Mouse (Mus musculus): ENCODE measurements around the gene Vsig8. TPM values are rescaled to one million over a fixed set of nuclear protein-coding genes. Genes with fewer than 3 reads are reported as not detected.

The Vsig8 gene
- polyA plus RNA-seq, 1 experiment from 2014 or later: 1.6 TPM

DNA sequence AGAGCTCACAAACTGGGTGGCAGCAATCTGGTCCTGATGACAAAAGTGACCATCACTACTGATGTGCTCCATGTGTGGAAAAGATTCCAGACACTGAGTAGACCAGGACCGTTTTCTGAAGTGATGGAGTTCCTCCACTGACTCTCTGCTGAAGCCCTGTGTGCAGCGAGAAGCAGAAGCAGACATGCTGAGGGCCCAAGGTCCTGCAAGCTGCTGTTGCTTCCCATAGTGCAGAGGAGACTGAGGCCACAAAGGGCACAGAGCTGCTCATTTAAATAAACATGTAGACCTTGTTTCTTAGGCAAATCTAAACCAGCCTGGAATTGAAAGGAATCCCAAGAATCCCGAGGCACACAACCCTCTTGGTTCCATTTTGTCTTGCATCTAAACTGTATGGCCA is 37.6 kb downstream of the Vsig8 start:
- Histone ChIP-seq H3K4me3 (replicated peaks; ENCODE audit: low read length) (no peak overlapping the region), H3K4me1 (ENCODE audit: control insufficient read depth, insufficient read depth, low read length) (no peaks in the 10 kb centered on the region), H3K9me3 (replicated peaks; ENCODE audit: control insufficient read depth, low read length) (no peaks in the 10 kb centered on the region), H3K36me3 (ENCODE audit: control insufficient read depth, insufficient read depth, low read length) (no peaks in the 10 kb centered on the region), H3K9ac (ENCODE audit: low read length) (no peak overlapping the region), H3K4me2 (ENCODE audit: low read depth, low read length) (no peak overlapping the region), H3K27me3 (ENCODE audit: control insufficient read depth, insufficient read depth, low read length) (no peaks in the 10 kb centered on the region), H3K27ac (ENCODE audit: low read length) (no peak overlapping the region)
- 67% methylated on average over 3 of the region's 3 CpGs for WGBS
- no peak for ATAC-seq (ENCODE audit: insufficient read depth, low FRiP score)

DNA sequence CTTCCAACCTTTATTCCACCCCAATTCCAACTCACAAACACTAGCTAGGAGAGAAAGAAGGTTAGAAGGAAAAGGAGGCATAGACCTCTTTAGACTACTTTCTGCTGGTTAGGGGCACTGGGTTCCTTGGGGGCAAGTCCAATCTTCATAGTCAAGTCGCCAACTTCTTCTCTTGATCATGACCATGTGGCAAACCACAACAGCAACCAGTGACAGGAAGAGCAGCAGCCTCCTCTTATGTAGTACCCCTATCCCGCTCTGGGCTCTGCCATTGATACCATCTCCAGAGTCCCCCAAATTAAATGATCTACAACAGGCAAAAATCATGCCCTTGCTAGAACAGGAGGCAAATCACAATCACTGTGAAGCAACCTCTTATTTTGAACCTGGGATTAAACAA is 38.2 kb downstream of the Vsig8 start:
- WGBS: 80% methylated on average over 2 of the region's 2 CpGs
- Histone ChIP-seq H3K9me3 (replicated peaks; ENCODE audit: control insufficient read depth, low read length) (no peaks in the 10 kb centered on the region), H3K9ac (ENCODE audit: low read length) (no peak overlapping the region), H3K27me3 (ENCODE audit: control insufficient read depth, insufficient read depth, low read length) (no peaks in the 10 kb centered on the region), H3K27ac (ENCODE audit: low read length) (no peak overlapping the region), H3K4me1 (ENCODE audit: control insufficient read depth, insufficient read depth, low read length) (no peaks in the 10 kb centered on the region), H3K4me2 (ENCODE audit: low read depth, low read length) (no peak overlapping the region), H3K4me3 (replicated peaks; ENCODE audit: low read length) (no peak overlapping the region), H3K36me3 (ENCODE audit: control insufficient read depth, insufficient read depth, low read length) (no peaks in the 10 kb centered on the region)
- ATAC-seq (ENCODE audit: insufficient read depth, low FRiP score): no peak

DNA sequence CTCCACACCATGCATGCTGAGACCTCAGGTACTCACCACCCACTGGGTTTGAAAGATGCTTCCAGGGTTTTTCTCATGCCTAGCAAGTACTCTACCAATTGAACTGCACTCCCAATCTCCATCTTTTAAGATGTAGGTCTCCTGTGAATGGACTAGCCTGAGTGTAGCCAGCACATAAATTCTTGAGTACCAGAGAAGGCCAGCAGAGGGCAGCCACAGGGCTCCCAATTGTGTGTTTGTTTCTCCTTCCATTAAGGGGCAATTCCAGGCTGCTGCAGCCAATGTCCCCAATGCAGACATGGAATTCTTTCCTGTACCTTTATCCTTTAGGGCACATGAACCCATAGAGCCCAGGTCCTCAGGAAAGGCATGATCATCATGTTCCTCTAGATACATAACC is 38.8 kb downstream of the Vsig8 start:
- no peak overlapping the region for H3K4me2 ChIP-seq (ENCODE audit: low read depth, low read length)
- H3K36me3 ChIP-seq (ENCODE audit: control insufficient read depth, insufficient read depth, low read length): no peaks in the 10 kb centered on the region
- H3K9ac ChIP-seq (ENCODE audit: low read length): no peak overlapping the region

DNA sequence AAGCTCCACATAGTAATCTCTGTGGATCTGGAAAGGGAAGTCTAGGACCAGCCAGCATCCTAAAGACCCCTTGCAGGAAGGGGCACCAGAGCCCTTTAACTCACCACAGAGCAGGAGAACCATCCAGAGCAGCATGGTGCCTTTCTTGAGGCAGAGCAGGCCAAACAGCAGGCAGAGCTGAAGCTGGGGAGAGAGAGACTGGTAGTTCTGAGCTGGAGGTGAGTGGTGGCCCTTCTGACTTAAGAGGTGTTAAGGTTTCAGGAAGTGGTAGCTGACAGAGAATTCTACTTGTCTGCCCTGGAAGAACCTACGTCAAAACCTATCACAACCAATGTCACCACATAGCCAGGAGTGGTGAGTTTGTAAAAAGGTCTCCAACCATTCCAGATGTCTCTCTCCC is 46.6 kb downstream of the Vsig8 start, which contains the start of gene Fcrl6:
TSS of gene Fcrl6 (minus strand) at position 226 of the 400 bp plus-strand sequence.
- Histone ChIP-seq H3K4me1 (ENCODE audit: control insufficient read depth, insufficient read depth, low read length) (no peaks in the 10 kb centered on the region), H3K27me3 (ENCODE audit: control insufficient read depth, insufficient read depth, low read length) (no peaks in the 10 kb centered on the region), H3K4me3 (replicated peaks; ENCODE audit: low read length) (no peak within 1 kb of the TSS), H3K36me3 (ENCODE audit: control insufficient read depth, insufficient read depth, low read length) (no peaks in the 10 kb centered on the region), H3K27ac (ENCODE audit: low read length) (no peak within 1 kb of the TSS), H3K9ac (ENCODE audit: low read length) (no peak within 1 kb of the TSS), H3K9me3 (replicated peaks; ENCODE audit: control insufficient read depth, low read length) (no peaks in the 10 kb centered on the region), H3K4me2 (ENCODE audit: low read depth, low read length) (no peak within 1 kb of the TSS)
- ATAC-seq (ENCODE audit: insufficient read depth, low FRiP score): no peak
- WGBS: 65% methylated on average over 1 of the region's 1 CpGs

More for the DNA sequence above, 38.8 kb downstream of the Vsig8 start:
- Histone ChIP-seq H3K9me3 (replicated peaks; ENCODE audit: control insufficient read depth, low read length) (no peaks in the 10 kb centered on the region), H3K4me3 (replicated peaks; ENCODE audit: low read length) (no peak overlapping the region), H3K27me3 (ENCODE audit: control insufficient read depth, insufficient read depth, low read length) (no peaks in the 10 kb centered on the region), H3K4me1 (ENCODE audit: control insufficient read depth, insufficient read depth, low read length) (no peaks in the 10 kb centered on the region), H3K27ac (ENCODE audit: low read length) (no peak overlapping the region)
- ATAC-seq (ENCODE audit: insufficient read depth, low FRiP score): no peak

DNA sequence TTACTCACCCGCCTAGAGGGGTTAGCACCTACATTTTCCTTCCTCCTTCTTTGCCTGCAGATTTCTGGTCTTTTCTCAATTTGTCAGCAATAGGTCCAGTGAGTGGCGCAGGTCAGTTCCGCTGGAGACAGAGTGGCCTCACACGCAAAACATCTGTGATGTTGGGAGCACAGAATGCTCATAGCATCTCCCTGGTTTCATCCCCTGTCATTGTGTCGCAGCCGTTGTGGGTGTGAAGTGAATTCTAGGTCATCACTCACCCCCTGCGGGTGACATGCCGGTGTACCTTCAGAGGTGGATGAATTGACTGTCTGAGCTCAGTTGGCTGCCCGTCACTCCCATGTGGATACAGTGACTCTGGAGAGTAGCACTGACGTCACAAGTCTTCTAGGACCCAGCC is 55.6 kb downstream of the Vsig8 start:
- no peaks in the 10 kb centered on the region for H3K27me3 ChIP-seq (ENCODE audit: control insufficient read depth, insufficient read depth, low read length)
- 78% methylated on average over 10 of the region's 10 CpGs for WGBS
- ATAC-seq (ENCODE audit: insufficient read depth, low FRiP score): no peak
- no peak overlapping the region for H3K4me3 ChIP-seq (replicated peaks; ENCODE audit: low read length)
- no peak overlapping the region for H3K9ac ChIP-seq (ENCODE audit: low read length)
- no peak overlapping the region for H3K27ac ChIP-seq (ENCODE audit: low read length)
- H3K9me3 ChIP-seq (replicated peaks; ENCODE audit: control insufficient read depth, low read length): no peaks in the 10 kb centered on the region
- no peaks in the 10 kb centered on the region for H3K36me3 ChIP-seq (ENCODE audit: control insufficient read depth, insufficient read depth, low read length)
- no peak overlapping the region for H3K4me2 ChIP-seq (ENCODE audit: low read depth, low read length)
- no peaks in the 10 kb centered on the region for H3K4me1 ChIP-seq (ENCODE audit: control insufficient read depth, insufficient read depth, low read length)

GRCm38 (mm10) chr1:172612745-172613144 is 57.0 kb downstream of the Vsig8 start:
- Histone ChIP-seq H3K36me3 (ENCODE audit: control insufficient read depth, insufficient read depth, low read length) (no peaks in the 10 kb centered on the region), H3K27ac (ENCODE audit: low read length) (no peak overlapping the region), H3K9me3 (replicated peaks; ENCODE audit: control insufficient read depth, low read length) (no peaks in the 10 kb centered on the region), H3K4me2 (ENCODE audit: low read depth, low read length) (no peak overlapping the region), H3K4me3 (replicated peaks; ENCODE audit: low read length) (no peak overlapping the region), H3K9ac (ENCODE audit: low read length) (no peak overlapping the region), H3K4me1 (ENCODE audit: control insufficient read depth, insufficient read depth, low read length) (peaks cover 10% of the 10 kb centered on the region; the same call in 1 of the 2 replicates), H3K27me3 (ENCODE audit: control insufficient read depth, insufficient read depth, low read length) (no peaks in the 10 kb centered on the region)
- no peak for ATAC-seq (ENCODE audit: insufficient read depth, low FRiP score)
- 20% methylated on average over 1 of the region's 1 CpGs for WGBS

Other genes starting within 250 kb of the Vsig8 start
- gene Kcnj9, start 226.6 kb upstream of the Vsig8 start, polyA plus RNA-seq (2015; fragmentation: Nextera tagmentation; extraction: Ambion mirVana): 0.07 TPM in 1 of 2 replicates, not detected in the other
- 0.07 and 0.19 TPM in 2 replicates for gene Kcnj10, start 214.7 kb upstream of the Vsig8 start, polyA plus RNA-seq (2015; fragmentation: Nextera tagmentation; extraction: Ambion mirVana)
- gene Pigm, start 179.4 kb upstream of the Vsig8 start, polyA plus RNA-seq (2015; fragmentation: Nextera tagmentation; extraction: Ambion mirVana): 6.1 and 6.4 TPM in 2 replicates
- gene Slamf9, start 80.6 kb upstream of the Vsig8 start, polyA plus RNA-seq (2015; fragmentation: Nextera tagmentation; extraction: Ambion mirVana): 0.59 and 0.91 TPM in 2 replicates
- 51.6 and 55.3 TPM in 2 replicates for gene Igsf9, start 74.2 kb upstream of the Vsig8 start, polyA plus RNA-seq (2015; fragmentation: Nextera tagmentation; extraction: Ambion mirVana)
- gene Tagln2, start 55.9 kb upstream of the Vsig8 start, polyA plus RNA-seq (2015; fragmentation: Nextera tagmentation; extraction: Ambion mirVana): 377 and 446 TPM in 2 replicates
- 2.6 and 3.1 TPM in 2 replicates for gene Cfap45, start 35.1 kb upstream of the Vsig8 start, polyA plus RNA-seq (2015; fragmentation: Nextera tagmentation; extraction: Ambion mirVana)
- 0.39 and 0.45 TPM in 2 replicates for gene Slamf8, start 34.6 kb downstream of the Vsig8 start, polyA plus RNA-seq (2015; fragmentation: Nextera tagmentation; extraction: Ambion mirVana)
- gene Fcrl6, start 46.6 kb downstream of the Vsig8 start, polyA plus RNA-seq (2015; fragmentation: Nextera tagmentation; extraction: Ambion mirVana): not detected in 2 replicates
- 12.7 and 13.7 TPM in 2 replicates for gene Dusp23, start 77.0 kb downstream of the Vsig8 start, polyA plus RNA-seq (2015; fragmentation: Nextera tagmentation; extraction: Ambion mirVana)
- gene Crp, start 142.1 kb downstream of the Vsig8 start, polyA plus RNA-seq (2015; fragmentation: Nextera tagmentation; extraction: Ambion mirVana): 3.4 and 4.0 TPM in 2 replicates